Mouse (Mus musculus) neural tube, embryonic 10.5 days (tissue): ENCODE measurements at regions not wholly inside any gene's neighbourhood (a gene's known extent, or its start where the extent isn't known, plus 50 kb on each side); places are given as distances from the start of the nearest gene placed in this dataset.

Source experiments
- DNase-seq: peaks from one replicate; pipeline ENCODE4 v3.0.0-alpha.2; 2017; ENCODE audit warnings: low spot score; ENCODE audit errors: extremely low spot score

DNA sequence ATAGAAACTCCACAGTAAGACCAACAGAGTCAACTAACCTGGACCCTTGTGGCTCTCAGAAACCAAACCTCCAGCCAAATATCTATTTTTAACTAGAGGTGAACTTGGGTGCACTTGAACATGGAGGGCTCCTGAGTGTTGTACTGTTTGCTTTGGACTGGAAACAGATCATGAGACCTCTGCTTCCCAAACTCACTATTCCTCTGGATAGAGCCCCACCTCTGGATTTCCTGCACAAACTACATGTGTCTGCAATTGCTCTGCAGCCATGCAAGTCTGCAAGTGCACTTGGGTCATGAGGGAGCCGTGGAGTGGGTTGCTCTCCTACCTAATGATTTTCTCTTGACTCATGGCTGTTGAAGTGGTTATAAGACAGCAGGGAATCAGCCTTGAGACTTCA is 759.9 kb upstream of the Fam160b2 start:
- no peak for DNase-seq

DNA sequence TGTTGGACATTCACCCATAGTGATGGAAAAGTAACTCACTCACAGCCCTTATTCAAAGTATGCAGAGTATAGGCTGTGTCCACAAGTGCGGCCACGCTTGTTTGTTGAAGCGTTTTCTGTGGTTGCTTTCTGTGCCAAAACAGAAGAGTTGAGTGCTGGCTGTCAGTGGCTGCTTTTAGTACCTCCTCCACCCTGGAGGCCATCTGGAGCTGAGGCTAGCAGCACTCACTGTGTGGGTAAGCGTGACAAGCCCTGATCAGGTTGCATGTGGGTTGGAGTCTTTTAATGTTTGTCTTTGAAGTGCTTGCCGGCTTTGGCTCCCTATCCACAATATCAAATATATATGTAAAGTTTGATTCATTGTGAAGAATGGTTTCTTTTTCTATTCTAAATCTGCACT is 738.6 kb upstream of the Fam160b2 start:
- no peak for DNase-seq

DNA sequence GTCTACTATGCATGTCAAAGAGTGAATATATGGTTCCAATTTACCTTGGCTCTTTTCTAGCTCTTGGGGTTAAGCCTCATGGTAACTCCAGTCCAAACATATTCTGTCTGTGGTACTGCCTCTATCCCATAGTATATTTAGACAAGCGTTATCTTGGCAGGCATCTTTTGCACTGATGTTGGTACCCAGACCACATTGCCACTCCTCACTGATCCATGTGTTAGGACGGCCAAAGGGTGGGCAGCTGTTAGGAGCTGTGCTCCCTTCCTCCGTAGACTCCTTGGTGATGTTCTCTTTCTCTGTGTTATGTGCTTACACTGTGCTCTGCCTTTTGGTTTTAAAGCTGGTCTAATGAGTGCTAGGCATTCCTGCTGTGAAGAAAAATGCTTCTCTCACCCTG is 737.3 kb upstream of the Fam160b2 start:
- no peak for DNase-seq

DNA sequence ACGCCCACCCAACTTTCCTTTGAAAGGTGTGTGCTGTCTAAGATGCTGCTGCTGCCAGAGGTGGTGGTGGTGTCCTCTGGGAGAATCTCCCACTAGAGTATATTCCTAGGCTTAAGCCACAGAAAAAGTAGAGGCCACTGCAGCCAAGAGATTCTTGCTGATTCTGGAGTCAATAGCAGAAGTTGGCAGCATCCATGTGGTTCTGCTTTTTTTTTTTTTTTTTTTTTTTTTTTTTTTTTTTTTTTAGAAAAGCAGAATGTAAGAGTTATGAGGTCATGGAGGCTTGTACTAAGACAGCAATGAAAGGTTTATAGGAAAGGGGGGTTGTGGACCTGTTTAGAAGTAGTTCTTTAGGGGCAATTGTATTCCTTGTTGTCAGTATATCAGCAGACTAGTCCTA is 734.4 kb upstream of the Fam160b2 start:
- no peak for DNase-seq

DNA sequence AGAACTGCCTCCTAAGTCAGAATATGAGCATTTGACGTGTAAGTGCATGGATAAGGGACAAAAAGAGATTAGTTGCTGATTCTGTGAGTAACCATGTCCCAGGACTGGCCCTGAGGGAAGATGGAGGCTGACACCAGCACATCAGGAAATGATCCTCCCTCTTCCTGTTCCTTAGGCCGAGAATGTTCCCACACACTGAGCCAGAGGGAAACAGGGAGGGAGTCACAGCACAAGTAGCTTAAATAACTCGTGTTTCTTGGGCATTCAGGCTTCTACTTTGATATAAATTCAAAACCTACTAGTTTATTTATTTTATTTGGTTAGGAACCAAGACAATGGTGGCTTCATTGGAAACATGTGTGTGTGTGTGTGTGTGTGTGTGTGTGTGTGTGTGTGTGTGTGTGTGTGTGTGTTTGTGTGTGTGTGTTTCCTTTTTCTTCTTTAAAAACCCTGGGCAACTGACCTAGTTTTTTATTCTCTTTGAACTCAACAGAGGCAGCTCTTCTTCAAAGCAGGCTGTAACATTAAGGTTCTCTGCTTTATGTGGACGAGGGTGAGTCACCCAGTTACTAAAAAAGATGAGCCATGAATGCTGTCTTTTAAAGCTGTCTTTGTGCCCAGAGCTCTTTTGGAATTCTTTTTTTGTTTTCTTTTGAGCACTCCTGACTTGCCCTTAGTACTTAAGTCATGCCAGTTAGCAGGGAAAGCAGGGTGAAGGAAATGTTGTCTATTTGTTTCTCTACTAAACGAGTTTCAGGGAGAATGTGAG is 730.4 kb upstream of the Fam160b2 start:
- no peak for DNase-seq

DNA sequence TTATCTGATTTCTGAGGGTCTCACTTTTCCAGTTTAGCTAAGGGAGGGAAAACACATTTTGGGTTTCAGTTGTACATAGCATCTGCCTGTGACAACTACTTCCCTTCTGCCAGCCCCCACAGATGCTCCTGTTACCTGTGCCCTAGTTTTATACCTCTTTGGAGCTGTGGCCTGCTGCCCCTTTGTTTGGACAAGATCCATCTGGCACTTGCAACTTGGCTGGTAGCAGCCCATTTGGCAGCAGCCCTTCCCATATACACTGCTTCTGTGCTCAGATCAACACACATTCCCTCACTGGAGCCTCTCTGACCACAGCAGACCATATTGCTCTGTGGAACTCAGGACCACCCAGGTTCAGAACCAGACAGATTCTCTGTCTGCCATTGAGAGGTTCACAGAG is 728.0 kb upstream of the Fam160b2 start:
- DNase-seq: no peak

DNA sequence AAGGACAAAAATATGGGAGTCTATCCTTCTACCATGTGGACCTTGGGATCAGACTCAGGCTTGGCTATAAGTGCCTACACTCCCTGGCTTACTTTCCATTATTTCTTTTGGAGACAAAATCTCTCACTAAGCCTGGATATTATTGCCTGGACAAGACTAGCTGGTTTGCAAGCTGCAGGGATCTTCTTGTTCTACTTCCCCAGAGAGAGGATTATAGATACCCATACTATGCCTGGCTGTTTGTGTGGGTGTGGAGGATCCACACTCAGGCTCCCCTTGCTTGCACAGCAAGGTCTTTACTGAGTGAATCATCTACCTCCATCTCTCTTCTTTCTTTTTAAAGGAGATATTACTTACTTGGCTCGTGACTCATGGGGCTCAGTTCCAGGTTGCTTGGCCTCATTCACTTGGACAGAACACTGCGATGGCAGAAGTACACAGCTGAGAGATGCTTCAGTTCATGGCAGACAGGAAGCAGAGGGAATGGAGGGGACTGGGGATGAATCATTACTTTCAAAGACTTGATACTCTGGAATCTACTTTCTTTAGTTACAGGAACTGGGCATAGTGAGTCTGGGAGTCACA is 727.0 kb upstream of the Fam160b2 start:
- no peak for DNase-seq

DNA sequence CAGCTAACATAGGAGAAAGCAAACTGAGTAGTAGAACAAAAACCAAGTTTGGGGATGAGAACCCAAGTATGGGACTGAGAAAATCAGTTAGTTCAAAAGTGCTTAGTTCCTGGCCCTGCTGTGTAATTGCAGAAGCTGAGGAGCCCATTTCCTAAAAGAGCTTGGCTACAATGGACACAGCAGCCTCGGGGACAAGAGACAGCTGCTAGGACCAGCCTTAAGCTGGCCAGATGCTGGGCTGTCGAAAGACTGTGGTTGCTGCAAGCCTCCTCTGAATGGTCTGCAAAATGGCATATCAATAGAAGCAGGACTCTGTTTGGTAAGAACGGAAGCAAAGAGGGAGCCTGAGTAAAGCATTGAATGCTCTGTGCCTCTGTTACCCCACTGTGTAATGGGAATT is 715.6 kb upstream of the Fam160b2 start:
- DNase-seq: no peak

DNA sequence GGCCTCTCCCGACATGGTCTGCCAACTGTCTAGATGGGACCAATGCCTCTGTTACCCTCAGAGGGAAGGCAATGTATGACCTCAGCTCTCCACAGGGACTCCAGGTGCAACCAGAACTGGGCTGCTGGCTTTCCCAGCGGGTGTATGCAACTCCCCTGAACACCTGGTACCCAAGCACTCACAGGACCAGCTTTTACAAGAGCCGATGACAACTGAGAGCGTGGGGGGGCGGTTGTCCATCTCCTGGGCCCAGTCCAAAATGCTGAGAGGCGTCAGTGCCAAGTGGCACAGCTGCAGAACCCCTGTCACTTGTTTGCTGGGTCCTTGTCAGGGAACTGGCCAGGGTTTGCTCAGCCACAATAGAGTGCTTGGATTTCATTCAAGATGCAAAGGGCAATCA is 700.1 kb upstream of the Fam160b2 start:
- no peak for DNase-seq

DNA sequence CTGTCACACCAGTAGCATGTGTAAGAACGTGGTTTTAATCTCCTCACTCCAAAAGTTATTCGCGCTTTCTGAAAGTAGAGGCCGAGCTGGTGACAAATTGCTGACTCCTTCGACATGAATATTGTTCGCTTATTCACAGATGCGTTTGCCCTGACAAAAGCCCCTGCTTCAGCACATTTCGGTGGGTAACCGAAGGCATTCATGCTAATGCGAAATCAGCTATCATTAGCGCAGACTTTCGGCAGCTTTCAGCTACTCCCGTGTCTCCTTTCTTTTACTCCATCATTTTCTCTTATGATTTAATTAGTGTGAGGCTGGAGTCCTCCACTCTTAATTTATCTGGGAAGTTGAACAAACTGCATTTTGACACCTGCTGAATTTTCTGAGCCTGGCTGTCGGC is 681.9 kb upstream of the Fam160b2 start:
- DNase-seq: no peak

DNA sequence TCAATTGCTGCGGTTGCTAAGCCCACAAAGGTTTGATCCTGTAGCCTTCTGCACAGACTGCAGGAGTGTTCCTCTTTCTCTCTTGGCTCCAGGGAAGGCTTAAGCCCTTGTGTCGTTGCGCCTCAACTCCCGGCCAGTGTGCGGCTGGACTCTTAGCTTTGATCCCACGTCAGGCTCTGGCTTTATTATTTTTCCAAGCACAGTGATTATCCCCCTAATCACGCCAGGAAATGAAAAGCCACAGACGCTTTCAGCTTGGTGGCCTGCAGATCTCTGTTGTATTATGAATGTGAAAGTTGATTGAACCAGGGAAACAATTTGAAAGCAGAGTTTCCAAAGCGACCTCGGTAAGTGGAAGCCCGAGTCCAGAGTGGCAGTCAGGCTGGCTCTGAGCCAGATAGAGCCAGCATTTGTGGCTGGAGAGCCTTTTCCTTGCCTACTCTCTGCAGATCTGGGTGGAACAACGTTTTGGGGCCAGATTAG is 676.7 kb upstream of the Fam160b2 start:
- DNase-seq: no peak

DNA sequence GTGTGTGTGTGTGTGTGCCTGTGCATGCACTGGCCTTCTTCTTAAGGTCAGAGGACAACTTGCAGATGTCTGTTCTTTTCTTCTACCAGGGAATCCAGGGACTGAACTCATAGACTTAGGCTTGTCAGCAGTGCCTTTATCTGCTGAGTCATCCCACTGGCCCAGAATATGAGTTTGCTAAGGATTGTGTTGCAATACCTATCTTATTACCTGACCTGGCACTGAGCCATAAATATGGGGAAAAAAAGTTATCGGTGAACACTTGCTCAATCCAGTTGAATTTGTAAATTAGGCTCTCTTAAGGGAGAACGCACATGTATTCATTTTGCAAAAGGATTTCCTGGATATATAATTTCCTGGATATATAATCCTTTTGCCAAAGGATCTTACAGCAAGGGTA is 672.8 kb upstream of the Fam160b2 start:
- DNase-seq: no peak

DNA sequence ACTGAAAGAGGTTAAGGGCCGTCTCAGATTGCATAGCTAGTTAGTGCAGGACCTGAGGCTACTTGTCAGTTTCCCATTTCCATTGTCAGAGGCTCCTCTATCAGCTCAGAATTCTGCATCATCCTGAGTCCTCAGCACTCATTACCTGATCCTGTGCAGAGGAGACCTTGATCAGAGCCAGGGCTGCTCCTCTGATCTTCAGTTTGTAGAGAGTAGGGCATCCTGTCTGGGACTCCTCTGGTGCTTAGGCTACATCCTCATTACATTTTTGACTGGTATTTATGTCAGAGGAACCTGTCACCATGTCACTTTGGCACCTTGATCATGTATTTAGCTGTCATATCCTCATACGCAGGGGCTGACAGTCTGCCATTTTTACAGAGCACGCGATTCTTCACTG is 658.0 kb upstream of the Fam160b2 start:
- DNase-seq: no peak

DNA sequence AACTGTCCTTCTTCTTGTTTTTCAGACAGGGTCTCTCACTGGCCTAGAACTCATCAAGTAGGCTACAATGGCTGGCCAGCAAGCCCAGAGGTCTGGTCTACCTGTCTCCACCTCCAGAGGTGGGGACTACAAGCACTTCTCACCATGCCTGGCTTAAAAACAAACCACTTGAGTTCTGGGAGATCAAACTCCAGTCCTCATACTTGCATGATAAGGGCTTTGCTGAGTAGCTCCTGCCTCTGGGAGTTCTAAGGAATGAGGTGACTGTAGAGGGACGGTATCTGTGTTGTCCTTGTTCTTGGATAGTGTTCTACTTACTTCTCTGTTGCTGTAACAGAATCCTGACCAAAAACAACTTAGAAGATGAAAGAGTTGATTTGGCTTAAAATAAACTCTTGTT is 654.6 kb upstream of the Fam160b2 start:
- DNase-seq: no peak

DNA sequence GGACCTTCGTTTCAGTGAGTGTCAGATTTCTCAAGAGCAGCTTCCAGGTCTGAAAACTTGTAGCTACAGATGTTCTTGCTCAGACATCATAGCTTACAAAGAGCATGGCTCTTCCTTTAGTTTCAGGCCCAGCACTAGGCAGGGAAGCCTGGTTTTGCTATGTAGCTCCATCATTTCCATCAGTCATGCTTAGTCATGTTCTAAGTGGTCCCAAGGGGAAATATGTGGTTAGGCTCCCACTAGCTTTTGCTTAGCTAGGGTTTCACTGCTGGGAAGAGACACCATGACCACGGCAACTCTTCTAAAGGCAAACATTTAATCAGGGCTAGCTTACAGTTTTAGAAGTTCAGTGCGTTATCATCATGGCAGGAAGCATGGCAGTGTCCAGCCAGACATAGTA is 652.5 kb upstream of the Fam160b2 start:
- DNase-seq: no peak

DNA sequence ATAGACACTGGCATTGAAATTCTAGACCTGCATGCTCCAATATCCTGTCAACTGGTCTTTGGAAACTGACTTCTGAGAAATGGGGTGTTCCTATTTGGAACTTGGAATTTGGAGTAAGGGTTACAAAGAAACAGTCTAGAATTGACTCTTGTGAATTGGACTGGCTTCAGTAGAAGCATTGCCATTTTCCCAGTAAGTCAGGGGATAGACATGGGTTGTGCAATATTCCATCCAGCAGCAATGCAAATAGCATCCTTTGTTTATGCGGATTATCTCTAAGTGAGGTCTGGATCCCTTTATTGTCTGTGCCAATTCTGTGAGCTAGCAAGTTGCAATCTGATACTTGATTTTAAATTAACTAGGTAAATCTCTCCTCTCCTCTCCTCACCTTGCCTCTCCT is 651.5 kb upstream of the Fam160b2 start:
- DNase-seq: no peak

DNA sequence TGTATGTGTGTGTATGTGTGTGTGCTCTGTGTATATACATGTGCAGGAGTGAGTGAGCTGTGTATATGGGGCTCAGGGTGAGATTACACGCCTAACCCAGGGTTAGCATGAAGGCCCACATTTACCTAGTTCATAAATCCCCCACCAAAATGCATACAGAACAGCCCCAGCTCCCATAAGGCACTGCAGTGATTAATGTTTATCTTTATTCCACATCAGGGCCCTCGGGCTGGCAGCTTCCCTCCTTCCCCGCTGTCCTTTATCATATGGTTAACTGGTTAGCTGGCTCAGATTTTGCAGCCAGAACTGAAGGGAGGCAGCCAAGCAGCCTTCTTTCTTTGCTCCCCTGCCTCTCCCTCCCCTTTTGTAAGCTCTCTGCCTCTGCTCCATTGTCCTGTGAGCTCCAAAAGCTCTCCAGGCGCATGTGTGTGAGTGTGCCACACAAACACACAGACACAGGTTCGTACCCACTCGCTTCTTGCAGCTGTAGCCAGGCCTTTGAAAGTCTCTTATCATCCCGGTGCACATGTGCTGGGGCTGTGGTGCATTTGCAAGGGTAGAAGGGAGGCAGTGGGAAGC is 649.8 kb upstream of the Fam160b2 start:
- no peak for DNase-seq

DNA sequence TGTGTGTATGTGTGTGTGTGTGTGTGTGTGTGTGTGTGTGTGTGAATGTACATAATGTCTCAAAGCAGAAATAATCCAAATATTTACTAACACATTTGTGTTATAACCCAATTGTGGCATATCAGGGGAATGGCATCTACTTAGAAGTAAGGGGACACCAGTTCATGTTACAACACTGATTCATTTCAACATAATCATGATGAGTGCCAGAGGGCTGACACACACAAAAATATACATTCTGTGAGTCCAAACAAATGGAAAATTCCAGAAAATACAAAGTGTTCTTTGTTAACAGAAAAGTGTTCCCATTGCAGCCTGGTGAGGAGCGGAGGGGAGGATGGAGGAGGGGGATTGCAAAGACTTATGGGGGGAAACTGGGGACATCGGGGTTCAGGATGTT is 648.9 kb upstream of the Fam160b2 start:
- no peak for DNase-seq

DNA sequence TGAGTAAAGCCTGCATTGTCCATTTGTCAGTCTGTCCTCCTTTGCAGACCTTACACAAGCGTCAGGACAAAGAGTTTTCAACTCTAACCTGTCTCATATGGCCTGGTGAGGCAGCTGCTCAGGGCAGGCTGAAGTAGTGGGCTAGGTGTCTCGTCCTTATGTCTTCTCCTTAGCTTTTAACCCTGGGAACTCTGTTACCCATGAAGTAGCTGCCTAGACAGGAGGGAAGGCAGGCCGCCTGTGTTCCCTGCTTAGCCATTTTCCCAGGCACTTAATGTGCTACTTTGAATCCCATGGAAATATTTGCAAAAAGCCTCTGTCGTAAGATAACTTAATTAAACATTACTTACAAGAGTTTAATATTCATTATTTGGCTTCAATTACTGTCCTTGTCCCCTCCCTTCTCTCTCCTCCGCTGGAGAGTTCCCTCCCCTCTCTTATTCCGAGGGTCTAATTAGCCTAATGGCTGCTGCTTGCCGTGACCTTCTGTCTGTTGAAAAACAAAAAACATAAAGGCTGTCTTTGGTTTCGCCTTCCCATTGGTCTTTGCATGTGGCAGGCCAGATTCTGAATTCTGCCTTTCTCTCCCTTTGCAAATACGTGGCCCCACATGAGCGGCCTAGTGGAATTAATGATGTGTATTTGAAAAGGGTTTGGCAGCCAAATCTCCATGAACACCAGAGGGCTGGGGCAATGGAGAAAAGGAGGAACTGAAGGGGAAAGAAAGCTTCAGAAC is 642.2 kb upstream of the Fam160b2 start:
- peak; percentile 26 for DNase-seq

DNA sequence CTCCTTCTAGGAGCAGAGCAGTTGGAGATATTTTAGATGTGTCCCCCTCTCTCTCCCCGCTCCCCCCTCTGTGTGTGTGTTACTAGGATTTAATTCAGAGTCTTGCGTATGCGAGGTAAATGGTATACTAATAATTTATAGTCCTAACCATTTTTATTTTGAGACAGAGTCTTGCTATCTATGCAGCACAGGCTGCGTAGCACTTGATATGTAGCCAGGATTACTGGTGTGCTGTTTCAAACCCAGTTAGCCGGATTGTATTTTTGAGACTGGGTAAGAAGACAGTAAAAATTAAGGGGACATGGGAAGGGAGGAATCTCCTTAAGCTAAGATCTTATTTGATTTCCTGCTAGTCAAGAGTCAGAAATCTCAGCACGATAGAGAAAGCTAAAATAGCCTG is 636.6 kb upstream of the Fam160b2 start:
- DNase-seq: no peak

DNA sequence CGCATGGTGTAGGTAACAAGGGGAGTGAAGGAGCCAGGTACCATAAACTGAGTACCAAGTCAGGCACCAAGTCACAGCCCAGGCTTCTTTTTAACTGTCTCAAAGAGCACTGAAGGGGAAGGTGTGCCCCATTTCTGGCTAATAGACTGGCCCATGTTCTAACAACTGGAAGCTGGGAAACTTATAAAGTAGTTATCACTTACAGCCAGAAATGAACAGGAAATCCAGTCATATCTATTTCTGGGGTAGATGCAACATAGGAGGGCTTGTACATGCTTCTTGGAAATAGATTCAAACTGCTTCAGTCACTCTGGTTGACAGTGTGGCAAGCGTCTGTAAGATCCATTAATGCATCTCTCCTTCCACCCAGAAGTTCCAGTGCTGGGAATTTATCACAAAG is 635.3 kb upstream of the Fam160b2 start:
- DNase-seq: no peak

DNA sequence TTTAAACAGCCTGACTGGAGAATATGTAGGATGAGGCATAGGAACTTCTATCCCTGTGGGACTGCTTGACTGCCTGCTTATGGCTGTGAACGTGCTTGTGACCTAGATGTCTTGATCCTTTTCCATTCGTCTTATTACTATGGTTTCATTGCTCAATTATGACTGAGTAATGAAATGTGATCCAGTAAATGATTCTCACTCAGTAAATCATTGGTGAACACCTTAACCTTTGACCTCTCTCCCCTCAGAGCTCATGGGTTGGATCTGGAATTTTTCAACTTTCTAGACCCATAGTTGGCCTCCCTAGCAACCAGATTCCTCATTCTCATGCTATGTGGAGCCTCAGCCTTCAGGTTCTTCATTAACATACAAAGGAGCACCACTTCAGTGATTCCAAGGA is 634.6 kb upstream of the Fam160b2 start:
- no peak for DNase-seq
